Mouse (Mus musculus) hindbrain, postnatal 0 days (tissue): ENCODE results near the gene Phtf2. TPM values are rescaled to one million over a fixed set of nuclear protein-coding genes. Genes with fewer than 3 reads are reported as not detected.
"Not testable (repeated sequence)": the region's sequence is repeated elsewhere in the genome, so short reads cannot be mapped to it uniquely, and the experiment has no call there.

Experiments used
- ATAC-seq: fragments of 200-750 bp; cut with Nextera tagmentation; 2 replicates; pipeline ENCODE4 v1.8.0; 2017; ENCODE audit warnings: mild to moderate bottlenecking, moderate TSS enrichment, moderate library complexity
- DNase-seq: peaks from one replicate; pipeline ENCODE4 v3.0.0-alpha.2; 2015; ENCODE audit warnings: low spot score
- H3K27ac ChIP-seq: fragments of 300-500 bp; sonication (generic); 2 replicates; pipeline ENCODE4 v1.5.1; 2014; ENCODE audit warnings: mild to moderate bottlenecking
- H3K27me3 ChIP-seq: fragments of 300-500 bp; sonication (generic); 2 replicates; pipeline ENCODE4 v1.6.1; 2014; ENCODE audit warnings: low read length, mixed read lengths; ENCODE audit not compliant: insufficient read depth
- H3K36me3 ChIP-seq: fragments of 300-500 bp; sonication (generic); 2 replicates; pipeline ENCODE4 v1.6.1; 2014; ENCODE audit warnings: low read length, mixed read lengths; ENCODE audit not compliant: insufficient read depth
- H3K4me1 ChIP-seq: fragments of 300-500 bp; sonication (generic); 2 replicates; pipeline ENCODE4 v1.6.1; 2014; ENCODE audit warnings: antibody characterized with exemption, low read length, mixed read lengths; ENCODE audit not compliant: insufficient read depth
- H3K4me2 ChIP-seq: fragments of 300-500 bp; sonication (generic); 2 replicates; pipeline ENCODE4 v1.6.1; 2014; ENCODE audit warnings: low read depth, mild to moderate bottlenecking, low read length, moderate library complexity, mixed read lengths
- H3K4me3 ChIP-seq: fragments of 300-500 bp; sonication (generic); 2 replicates; pipeline ENCODE4 v1.5.1; 2014; ENCODE audit warnings: low read length
- H3K9ac ChIP-seq: fragments of 300-500 bp; sonication (generic); replicated peaks from 2 replicates; pipeline ENCODE4 v1.6.1; 2014; ENCODE audit warnings: mild to moderate bottlenecking, low read length, moderate library complexity, mixed read lengths
- H3K9me3 ChIP-seq: fragments of 300-500 bp; sonication (generic); 2 replicates; pipeline ENCODE4 v1.6.1; 2016; ENCODE audit warnings: low read length, mixed read lengths
- CTCF ChIP-seq: IDR thresholded peaks from 2 replicates; pipeline ENCODE4 v1.5.1; 2016; ENCODE audit warnings: antibody characterized with exemption, control low read depth, low read depth
- WGBS: fragments of 180-500 bp; shearing (Covaris S2); extraction: QIAGEN DNeasy Blood & Tissue Kit; methylation state at CpG from one replicate; pipeline ENCODE4 v1.1.7; 2014; 5-methylcytosine and 5-hydroxymethylcytosine counted together
- polyA plus RNA-seq: library from polyadenylated mRNA; unstranded; fragments of >200 nt; fragmentation: Nextera tagmentation; extraction: Ambion mirVana; gene quantifications from 2 replicates; pipeline ENCODE4 v1.2.1, GENCODE M21; 2015
- total RNA-seq: library from RNA; depleted of rRNA; stranded (reverse); fragments of >200 nt; gene quantifications from 2 replicates; pipeline ENCODE4 v1.2.3, GENCODE M21; 2014

Gene Phtf2
- total and polyA plus RNA-seq, 2 experiments from 2014 or later: 18.8 to 20.7 TPM

DNA sequence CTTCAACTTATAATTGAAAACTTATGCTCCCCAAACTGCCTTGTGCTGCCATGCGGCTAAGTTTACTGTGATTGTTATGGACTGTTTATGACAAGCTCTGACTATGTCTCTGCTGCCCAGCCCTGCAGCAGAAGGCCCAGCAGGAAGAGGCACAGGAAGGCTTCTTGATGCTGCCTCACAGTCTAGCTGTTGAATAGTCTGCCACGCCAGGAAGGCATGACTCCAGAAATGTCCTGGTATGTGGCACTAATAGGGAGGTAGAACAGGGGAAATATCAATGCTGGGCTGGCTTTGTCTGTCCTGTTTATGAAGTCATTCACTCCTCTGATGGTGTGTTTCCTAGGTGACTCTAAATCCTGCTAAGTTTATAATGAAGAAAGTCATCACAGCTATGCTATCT lies 102.7 kb downstream of the Phtf2 start:
- H3K4me2 ChIP-seq: no peak overlapping the region

DNA sequence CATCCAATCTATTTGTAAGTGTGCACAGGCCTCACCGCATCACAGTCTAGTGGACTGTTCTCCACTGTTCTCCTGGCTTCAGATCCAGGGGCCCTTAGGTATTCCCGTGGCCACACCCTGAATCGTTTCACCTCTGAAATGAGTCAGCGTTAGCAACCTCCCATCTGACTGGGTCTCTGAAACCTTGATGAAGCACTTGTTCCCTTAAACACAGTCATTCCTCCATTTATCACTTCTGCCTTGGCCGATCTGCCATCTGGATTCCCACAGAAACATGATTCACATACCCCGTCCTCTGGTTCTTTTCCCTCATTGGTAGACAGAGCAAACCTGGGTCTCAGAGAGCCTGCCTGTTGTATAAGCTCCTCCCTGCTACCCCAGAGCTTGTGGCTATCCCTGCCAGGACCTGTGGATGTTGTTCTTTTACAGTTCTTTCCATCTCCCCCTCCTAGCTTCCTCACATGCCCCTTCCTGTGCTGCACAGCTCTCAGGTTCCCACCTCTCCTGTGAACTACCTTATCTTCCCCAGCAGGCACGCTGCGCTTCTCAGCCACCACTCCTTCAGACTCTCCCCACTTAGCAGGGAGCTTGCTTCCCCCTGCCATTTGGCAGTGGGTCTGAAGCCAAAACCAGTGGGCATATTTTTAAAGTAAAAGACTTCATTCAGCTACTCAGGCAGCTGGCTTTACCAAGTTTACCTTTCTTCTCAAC lies 103.5 kb downstream of the Phtf2 start:
- Histone ChIP-seq H3K27ac (no peak overlapping the region), H3K36me3 (peaks cover 6% of the 10 kb centered on the region; the same call in 1 of the 2 replicates), H3K9me3 (no peaks in the 10 kb centered on the region), H3K9ac (no peak overlapping the region), H3K4me3 (no peak overlapping the region), H3K4me2 (no peak overlapping the region), H3K4me1 (no peaks in the 10 kb centered on the region), H3K27me3 (no peaks in the 10 kb centered on the region)
- 85% methylated on average over 8 of the region's 8 CpGs for WGBS
- no peak for DNase-seq
- no peak for ATAC-seq
- TF ChIP-seq CTCF: no peak

More for the DNA sequence above, 102.7 kb downstream of the Phtf2 start:
- H3K27me3 ChIP-seq: no peaks in the 10 kb centered on the region
- DNase-seq (no peak), ATAC-seq (no peak)
- H3K36me3 ChIP-seq: peaks cover 6% of the 10 kb centered on the region; the same call in 1 of the 2 replicates
- H3K9me3 ChIP-seq: no peaks in the 10 kb centered on the region
- H3K9ac ChIP-seq: no peak overlapping the region
- no peak overlapping the region for H3K4me3 ChIP-seq
- TF ChIP-seq CTCF: no peak
- no peaks in the 10 kb centered on the region for H3K4me1 ChIP-seq
- H3K27ac ChIP-seq: no peak overlapping the region
- 59% methylated on average over 2 of the region's 2 CpGs for WGBS

DNA sequence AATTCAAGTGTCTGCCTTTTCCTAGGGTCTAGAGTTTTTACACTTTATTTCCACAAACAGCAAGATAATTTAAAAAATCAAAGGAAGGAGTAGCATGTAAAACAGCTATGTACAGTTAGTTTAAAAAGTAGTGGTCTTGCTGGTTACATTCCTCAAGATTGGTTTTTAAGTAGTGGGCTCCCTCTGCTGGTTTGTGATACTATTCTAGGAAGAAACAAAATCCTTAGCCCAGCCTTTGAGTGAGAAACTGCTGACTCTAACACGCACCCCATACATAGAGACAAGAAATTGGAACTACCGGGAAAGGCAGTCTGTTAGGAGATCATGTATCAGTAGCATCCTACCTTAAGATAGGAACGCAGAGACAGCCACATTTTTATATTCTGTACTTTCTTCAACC lies 108.6 kb downstream of the Phtf2 start:
- no peaks in the 10 kb centered on the region for H3K27me3 ChIP-seq
- no peaks in the 10 kb centered on the region for H3K9me3 ChIP-seq
- no peaks in the 10 kb centered on the region for H3K4me1 ChIP-seq
- DNase-seq: peak; percentile 82
- H3K4me2 ChIP-seq: no peak overlapping the region
- H3K4me3 ChIP-seq: no peak overlapping the region
- H3K36me3 ChIP-seq: peaks cover 6% of the 10 kb centered on the region; the same call in 1 of the 2 replicates
- no peak overlapping the region for H3K27ac ChIP-seq
- no peak overlapping the region for H3K9ac ChIP-seq
- no peak for ATAC-seq
- TF ChIP-seq CTCF: peak; percentile 74
- 44% methylated on average over 3 of the region's 3 CpGs for WGBS

DNA sequence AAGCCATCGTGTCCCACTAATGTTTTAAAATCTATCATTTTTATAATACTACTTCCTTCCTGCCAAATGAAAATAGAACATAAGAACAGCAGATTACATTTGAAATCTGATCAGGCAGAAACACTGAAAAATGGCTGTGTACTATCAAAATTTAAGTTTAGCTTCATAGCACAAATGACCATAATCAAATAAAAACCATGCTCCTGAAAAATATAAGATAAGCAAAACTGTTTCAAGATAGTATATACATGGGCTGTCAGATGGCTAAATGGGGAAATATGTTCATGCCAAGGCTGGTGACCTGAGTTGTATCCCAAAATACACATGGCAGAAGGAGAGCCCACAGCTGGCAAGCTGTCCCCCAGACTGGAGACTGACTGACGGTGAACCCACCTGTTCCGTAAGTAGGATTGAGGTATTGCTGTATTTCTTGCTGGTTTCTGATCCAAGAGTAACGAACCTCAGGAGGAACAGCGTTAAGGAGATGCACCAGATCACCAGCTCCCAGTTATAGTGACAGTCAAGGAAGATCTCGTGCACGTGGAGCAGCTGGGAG lies 116.5 kb downstream of the Phtf2 start:
- ATAC-seq (no peak), DNase-seq (no peak)
- H3K4me2 ChIP-seq: no peak overlapping the region
- no peaks in the 10 kb centered on the region for H3K27me3 ChIP-seq
- WGBS: 92% methylated on average over 7 of the region's 7 CpGs
- no peak for TF ChIP-seq CTCF
- peaks cover 9% of the 10 kb centered on the region; the same call in 1 of the 2 replicates for H3K36me3 ChIP-seq
- H3K9me3 ChIP-seq: no peaks in the 10 kb centered on the region
- no peak overlapping the region for H3K27ac ChIP-seq
- H3K4me3 ChIP-seq: no peak overlapping the region
- no peak overlapping the region for H3K9ac ChIP-seq
- H3K4me1 ChIP-seq: no peaks in the 10 kb centered on the region

DNA sequence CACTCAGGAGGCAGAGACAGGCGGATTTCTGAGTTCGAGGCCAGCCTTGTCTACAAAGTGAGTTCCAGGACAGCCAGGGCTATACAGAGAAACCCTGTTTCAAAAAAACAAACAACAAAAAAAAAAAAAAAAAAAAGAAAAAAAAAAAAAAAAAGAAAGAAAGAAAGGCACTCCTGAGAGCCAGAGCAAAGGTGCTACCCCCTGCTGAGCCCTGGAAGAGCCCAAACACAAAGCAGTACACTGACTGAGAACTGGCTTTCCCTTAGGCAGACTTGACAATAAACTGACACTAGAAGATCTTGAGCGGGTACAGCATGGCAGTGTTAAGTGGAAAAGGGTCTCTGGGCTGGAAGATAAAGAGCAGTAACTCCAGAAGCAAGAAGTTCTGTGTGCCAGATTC lies 119.5 kb downstream of the Phtf2 start:
- 93% methylated on average over 3 of the region's 3 CpGs for WGBS
- H3K4me3 ChIP-seq, H3K27ac ChIP-seq, ATAC-seq, H3K4me1 ChIP-seq, H3K4me2 ChIP-seq, H3K27me3 ChIP-seq, H3K9ac ChIP-seq, H3K9me3 ChIP-seq, DNase-seq: not testable (repeated sequence)
- H3K36me3 ChIP-seq: peaks cover 11% of the 10 kb centered on the region; the same call in 1 of the 2 replicates

DNA sequence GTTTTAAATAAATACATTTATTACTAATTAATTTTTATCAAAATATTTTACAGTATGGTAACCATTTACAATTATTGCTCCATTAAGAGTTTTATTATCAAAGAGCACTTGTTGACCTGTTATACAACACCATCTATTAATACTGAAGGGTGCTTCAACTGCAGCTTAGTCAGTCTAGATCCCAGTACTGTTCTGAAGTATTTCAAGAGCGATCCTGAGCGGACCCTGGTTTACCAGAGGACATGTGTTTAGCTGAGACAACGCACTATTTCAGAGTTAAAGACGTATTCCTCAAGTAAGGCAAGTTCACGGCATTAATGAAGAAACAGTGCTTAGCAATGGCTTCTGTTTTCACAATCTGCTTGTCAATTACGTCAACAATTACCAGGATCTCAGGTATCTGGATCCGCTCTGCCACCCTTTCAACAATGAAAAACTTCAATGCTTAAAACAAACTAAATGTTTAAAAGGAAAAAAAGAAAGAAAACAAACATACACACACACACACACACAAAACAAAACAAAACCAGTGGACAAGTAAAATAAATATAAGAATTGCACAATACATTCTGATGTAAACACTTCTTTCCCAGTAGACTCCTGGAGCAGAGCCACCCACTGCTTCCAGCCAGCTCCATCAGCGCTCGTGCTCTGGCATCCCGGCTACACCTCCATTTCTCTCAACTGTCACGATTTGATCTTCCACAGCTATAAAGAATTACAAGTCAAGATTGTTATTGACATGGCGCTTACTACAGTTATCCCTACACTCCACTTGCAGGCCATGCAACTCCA lies 121.4 kb downstream of the Phtf2 start:
- Histone ChIP-seq H3K27ac (no peak overlapping the region), H3K9ac (no peak overlapping the region), H3K4me2 (no peak overlapping the region), H3K4me1 (no peaks in the 10 kb centered on the region), H3K36me3 (peaks cover 7% of the 10 kb centered on the region; the same call in 1 of the 2 replicates), H3K27me3 (no peaks in the 10 kb centered on the region), H3K4me3 (no peak overlapping the region), H3K9me3 (no peaks in the 10 kb centered on the region)
- no peak for ATAC-seq
- no peak for DNase-seq
- TF ChIP-seq CTCF: no peak
- 90% methylated on average over 12 of the region's 12 CpGs for WGBS
